Comparison of ENCODE assay signal across 8 mouse cellular contexts in genomic region chr5:77015544-77016482, GRCm38 (mm10). TPM values are rescaled to one million over a fixed set of nuclear protein-coding genes. Genes with fewer than 3 reads are reported as not detected.
DNase-seq lines count a peak whose midpoint lies in the region; ATAC-seq and TF ChIP-seq lines count a peak whose summit lies in the region.

Gene Thegl (plus strand): TSS chr5:77016023.

- ATAC-seq in lung, embryonic 16.5 days (ENCODE audit: low read depth), result peak; percentile 99

- H3K4me3 ChIP-seq in hindbrain, embryonic 10.5 days, result peak within 1 kb of the TSS; percentile 60
- H3K4me3 ChIP-seq in lung, embryonic 16.5 days (ENCODE audit: low read length), result peak within 1 kb of the TSS; percentile 41
- H3K4me3 ChIP-seq in olfactory bulb, adult 2 months (ENCODE audit: insufficient read depth, low read depth, low read length), result peak within 1 kb of the TSS; percentile 55

- no peaks in the 10 kb centered on the region for H3K36me3 ChIP-seq in hindbrain, embryonic 10.5 days
- H3K36me3 ChIP-seq in lung, embryonic 16.5 days (ENCODE audit: control insufficient read depth, insufficient read depth, low read length), result no peaks in the 10 kb centered on the region

- 13% methylated on average over 57 of the region's 57 CpGs for WGBS in hindbrain, embryonic 10.5 days
- WGBS in lung, embryonic 16.5 days, result 9% methylated on average over 57 of the region's 57 CpGs
- 14% methylated on average over 57 of the region's 57 CpGs for WGBS in olfactory bulb, adult 2 months

- H3K9ac ChIP-seq in lung, embryonic 16.5 days (ENCODE audit: low read length), result peak within 1 kb of the TSS; percentile 32; the same call in 1 of the 2 replicates

- DNase-seq in R1 (ENCODE audit: low read depth, low spot score), result peak; percentile 90
- peak; percentile 79 to 85 for DNase-seq in cerebellum, postnatal 10 days
- peak; percentile 41 to 77 for DNase-seq in frontal cortex, adult 2 months (ENCODE audit: extremely low spot score in 1 of 2, low spot score in 1 of 2)
- DNase-seq in hindbrain, embryonic 10.5 days (ENCODE audit: low spot score), result peak; percentile 83
- peak; percentile 69 to 75 for DNase-seq in layer of hippocampus, postnatal 10 days (ENCODE audit: low spot score in 2 of 2)
- DNase-seq in testis, postnatal 14 days (ENCODE audit: low spot score), result peak; percentile 84

- peaks cover 30% of the 10 kb centered on the region for H3K27me3 ChIP-seq in hindbrain, embryonic 10.5 days (ENCODE audit: insufficient read depth, poor library complexity, severe bottlenecking)
- no peaks in the 10 kb centered on the region for H3K27me3 ChIP-seq in lung, embryonic 16.5 days (ENCODE audit: control insufficient read depth, insufficient read depth, low read depth, low read length)

- TF ChIP-seq POLR2A in olfactory bulb, adult 2 months (IDR thresholded peaks at IDR 0.05; ENCODE audit: insufficient read depth, low read depth, low read length), result no peak

- H3K4me1 ChIP-seq in hindbrain, embryonic 10.5 days (replicated peaks), result peaks cover 10% of the 10 kb centered on the region; the same call in 1 of the 2 replicates
- 0 out of 2 replicates have a peak, but pooled peaks cover 2% of the 10 kb centered on the region for H3K4me1 ChIP-seq in lung, embryonic 16.5 days (replicated peaks; ENCODE audit: control insufficient read depth, insufficient read depth, low read length)
- peaks cover 4% of the 10 kb centered on the region for H3K4me1 ChIP-seq in olfactory bulb, adult 2 months (ENCODE audit: control insufficient read depth, insufficient read depth, low read length)

- no peak for TF ChIP-seq CTCF in olfactory bulb, adult 2 months (IDR thresholded peaks at IDR 0.05; ENCODE audit: insufficient read depth, low read depth, low read length)

- H3K9me3 ChIP-seq in hindbrain, embryonic 10.5 days, result no peaks in the 10 kb centered on the region
- H3K9me3 ChIP-seq in lung, embryonic 16.5 days (ENCODE audit: control insufficient read depth, low read length), result no peaks in the 10 kb centered on the region

- peak within 1 kb of the TSS; percentile 86 for H3K4me2 ChIP-seq in lung, embryonic 16.5 days (ENCODE audit: low read depth, low read length)

- H3K27ac ChIP-seq in hindbrain, embryonic 10.5 days, result no peak within 1 kb of the TSS
- no peak within 1 kb of the TSS for H3K27ac ChIP-seq in lung, embryonic 16.5 days (ENCODE audit: low read length)
- H3K27ac ChIP-seq in olfactory bulb, adult 2 months (ENCODE audit: insufficient read depth, low read depth, low read length), result no peak within 1 kb of the TSS

RNA-seq across cellular contexts. Expression of gene Thegl, which starts in this region (rescaled TPM):
- polyA plus RNA-seq in frontal cortex, adult 2 months (2012; rRNA removed), result 0.26 and 0.40 TPM in 2 replicates
- polyA plus RNA-seq in hindbrain, embryonic 10.5 days (2016; fragmentation: Nextera tagmentation; extraction: Ambion mirVana), result 0.13 TPM in 1 of 2 replicates, not detected in the other
- total RNA-seq in layer of hippocampus, postnatal 10 days (2021), result 1 to 10 TPM; 2.4 to 3.2 TPM
- 1.4 and 1.7 TPM in 2 replicates for polyA plus RNA-seq in lung, embryonic 16.5 days (2015; fragmentation: Nextera tagmentation; extraction: Ambion mirVana)
- not detected in 2 replicates for polyA plus RNA-seq in olfactory bulb, adult 2 months (2012; ENCODE audit: insufficient read depth, insufficient read length, low replicate concordance, missing spikeins)

Comparison
In these comparisons a context has a peak if more than half of its experiments do, and no peak if none do; other contexts are left out.
1. Peak in DNase-seq in frontal cortex, adult 2 months; RNA of the gene not detected or under 1 TPM.
2. Peak in DNase-seq and H3K4me3 ChIP-seq in hindbrain, embryonic 10.5 days; RNA of the gene not detected or under 1 TPM.